Mouse (Mus musculus): ENCODE measurements at regions not wholly inside any gene's neighbourhood (a gene's known extent, or its start where the extent isn't known, plus 50 kb on each side); places are given as distances from the start of the nearest gene placed in this dataset.

- TF ChIP-seq POLR2A (IDR thresholded peaks at IDR 0.05; ENCODE audit: borderline replicate concordance, control insufficient read depth, low read depth, low read length) (no peak), CTCF (IDR thresholded peaks at IDR 0.05; ENCODE audit: control insufficient read depth, insufficient read depth, low read length) (no peak)
Observed at GRCm38 (mm10) chr10:96948871-96949270, 332.1 kb downstream of the Btg1 start.

Data from bone marrow, adult 2 months (tissue).